Mouse (Mus musculus) intestine, embryonic 16.5 days (tissue): ENCODE data around the gene Plekhh1. TPM values are rescaled to one million over a fixed set of nuclear protein-coding genes. Genes with fewer than 3 reads are reported as not detected.
A peak's percentile ranks its signal among the peaks of the same experiment; 100 is the strongest.

Experiments used
- ATAC-seq: fragments of 200-750 bp; cut with Nextera tagmentation; 2 replicates; pipeline ENCODE4 v1.8.0; 2017; ENCODE audit warnings: moderate TSS enrichment, moderate library complexity
- H3K27ac ChIP-seq: fragments of 300-500 bp; sonication (generic); 2 replicates; pipeline ENCODE4 v1.5.1; 2014; ENCODE audit warnings: mild to moderate bottlenecking, low read length
- H3K27me3 ChIP-seq: fragments of 300-500 bp; sonication (generic); replicated peaks from 2 replicates; pipeline ENCODE4 v1.6.1; 2014; ENCODE audit warnings: low read length, control low read depth, mixed read lengths; ENCODE audit not compliant: control insufficient read depth, insufficient read depth
- H3K36me3 ChIP-seq: fragments of 300-500 bp; sonication (generic); 2 replicates; pipeline ENCODE4 v1.6.1; 2014; ENCODE audit warnings: low read length, control low read depth; ENCODE audit not compliant: control insufficient read depth, insufficient read depth
- H3K4me1 ChIP-seq: fragments of 300-500 bp; sonication (generic); 2 replicates; pipeline ENCODE4 v1.6.1; 2014; ENCODE audit warnings: low read length, control low read depth, mixed read lengths; ENCODE audit not compliant: control insufficient read depth, insufficient read depth
- H3K4me2 ChIP-seq: fragments of 300-500 bp; sonication (generic); 2 replicates; pipeline ENCODE4 v1.6.1; 2014; ENCODE audit warnings: low read depth, low read length, control low read depth
- H3K4me3 ChIP-seq: fragments of 300-500 bp; sonication (generic); 2 replicates; pipeline ENCODE4 v1.5.1; 2014; ENCODE audit warnings: mild to moderate bottlenecking, low read length
- H3K9ac ChIP-seq: fragments of 300-500 bp; sonication (generic); 2 replicates; pipeline ENCODE4 v1.6.1; 2014; ENCODE audit warnings: low read depth, low read length
- H3K9me3 ChIP-seq: fragments of 300-500 bp; sonication (generic); 2 replicates; pipeline ENCODE4 v1.6.1; 2016; ENCODE audit warnings: low read length, control low read depth; ENCODE audit not compliant: control insufficient read depth
- WGBS: fragments of 180-500 bp; shearing (Covaris S2); extraction: QIAGEN DNeasy Blood & Tissue Kit; methylation state at CpG from one replicate; pipeline ENCODE4 v1.1.7; 2014; 5-methylcytosine and 5-hydroxymethylcytosine counted together
- polyA plus RNA-seq: library from polyadenylated mRNA; unstranded; fragments of >200 nt; fragmentation: Nextera tagmentation; extraction: Ambion mirVana; gene quantifications from 2 replicates; pipeline ENCODE4 v1.2.1, GENCODE M21; 2015

The Plekhh1 gene
- polyA plus RNA-seq, 1 experiment from 2014 or later = 7.5 TPM

DNA sequence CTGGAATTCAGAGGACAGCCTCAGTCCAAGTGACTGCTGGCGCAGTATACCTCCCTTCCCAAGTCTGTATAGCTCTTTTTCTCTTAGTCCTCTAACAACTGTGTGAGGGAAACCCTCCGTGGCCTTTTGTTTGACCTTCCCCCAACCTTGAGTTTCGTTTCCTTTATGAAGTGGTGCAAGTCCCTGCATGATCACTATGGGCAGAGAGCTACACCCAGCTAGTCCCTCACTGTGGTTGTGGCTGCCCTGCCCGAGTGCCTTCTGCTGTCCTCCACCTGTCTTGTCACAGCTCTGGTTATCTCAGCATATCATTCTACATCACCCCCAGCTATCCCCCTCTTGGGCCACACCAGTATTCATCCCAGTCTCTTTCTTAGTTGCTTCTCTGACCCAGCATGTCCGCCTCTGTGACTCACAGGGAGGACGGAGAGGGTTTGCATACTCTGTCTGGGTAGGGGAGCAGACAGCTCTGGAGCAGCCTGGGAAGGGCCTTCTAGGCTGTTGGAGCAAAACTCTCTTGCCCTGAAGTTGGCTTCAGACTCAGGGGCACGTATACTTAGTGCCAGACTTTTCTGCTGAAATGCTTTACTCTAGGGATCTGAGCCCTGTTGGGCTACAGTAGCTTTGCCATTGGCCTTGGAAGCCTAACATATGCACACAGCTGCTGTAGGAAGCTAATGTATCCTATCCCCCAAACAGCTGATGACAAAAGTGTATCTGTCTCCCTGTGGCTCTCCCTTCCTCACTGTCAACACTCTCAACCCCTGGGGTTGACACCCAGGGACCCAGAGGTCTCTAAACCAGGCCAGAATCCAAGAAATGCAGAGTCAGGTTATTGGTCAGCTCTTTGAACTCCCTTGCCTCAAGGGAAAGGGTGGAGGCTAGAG is 32.0 kb downstream of the Plekhh1 start:
- no peak overlapping the region for H3K4me3 ChIP-seq
- no peak overlapping the region for H3K4me2 ChIP-seq
- H3K27ac ChIP-seq = no peak overlapping the region
- H3K27me3 ChIP-seq = no peaks in the 10 kb centered on the region
- no peaks in the 10 kb centered on the region for H3K9me3 ChIP-seq
- no peaks in the 10 kb centered on the region for H3K36me3 ChIP-seq
- WGBS = 64% methylated on average over 7 of the region's 7 CpGs
- peak; percentile 44; the same call in 1 of the 2 replicates for ATAC-seq
- no peak overlapping the region for H3K9ac ChIP-seq
- peaks cover 5% of the 10 kb centered on the region; the same call in 1 of the 2 replicates for H3K4me1 ChIP-seq

DNA sequence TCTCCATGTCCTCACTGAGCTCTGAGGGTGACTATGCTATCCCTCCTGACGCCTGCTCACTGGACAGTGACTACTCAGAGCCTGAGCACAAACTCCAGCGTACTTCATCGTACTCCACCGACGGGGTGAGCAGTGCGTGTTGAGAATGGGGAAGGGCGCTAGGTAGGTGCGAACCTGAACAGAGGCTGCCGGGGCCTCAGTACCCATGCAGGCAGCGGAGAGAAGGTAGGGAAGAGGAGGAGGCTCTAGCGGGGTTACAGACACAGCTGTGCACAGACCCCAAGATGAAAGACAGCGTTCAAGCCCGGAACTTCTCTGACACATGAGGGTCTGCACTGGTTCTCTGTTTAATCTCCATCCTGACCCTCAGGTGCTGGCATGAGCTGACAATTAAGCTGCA is 35.5 kb downstream of the Plekhh1 start:
- Histone ChIP-seq H3K27me3 (no peaks in the 10 kb centered on the region), H3K36me3 (0 out of 2 replicates have a peak, but pooled peaks cover 5% of the 10 kb centered on the region), H3K4me2 (no peak overlapping the region), H3K9me3 (no peaks in the 10 kb centered on the region), H3K4me3 (no peak overlapping the region), H3K9ac (no peak overlapping the region), H3K27ac (no peak overlapping the region), H3K4me1 (peaks cover 5% of the 10 kb centered on the region; the same call in 1 of the 2 replicates)
- 93% methylated on average over 13 of the region's 13 CpGs for WGBS
- no peak for ATAC-seq

DNA sequence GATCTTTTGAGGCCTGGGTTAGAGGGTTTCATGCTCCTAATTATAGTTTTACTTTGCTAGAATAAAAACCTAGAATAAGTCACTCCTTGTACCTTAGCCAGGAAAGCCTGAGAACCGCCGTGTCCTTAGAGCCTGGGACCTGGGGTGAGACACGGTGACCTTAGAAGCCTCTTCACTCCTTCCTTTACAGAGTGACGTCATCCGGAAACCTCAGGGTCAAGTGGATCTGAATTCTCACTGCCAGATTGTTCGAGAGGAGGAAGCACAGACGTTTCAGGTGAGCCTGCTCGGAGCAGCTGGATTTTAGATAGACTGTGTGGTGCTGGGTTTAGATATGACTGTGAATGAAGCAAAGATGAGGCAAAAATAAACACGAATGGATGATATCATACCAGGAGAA is 37.5 kb downstream of the Plekhh1 start:
- Histone ChIP-seq H3K4me2 (no peak overlapping the region), H3K36me3 (0 out of 2 replicates have a peak, but pooled peaks cover 5% of the 10 kb centered on the region), H3K4me1 (no peaks in the 10 kb centered on the region), H3K27ac (no peak overlapping the region), H3K27me3 (no peaks in the 10 kb centered on the region), H3K9ac (no peak overlapping the region), H3K4me3 (no peak overlapping the region), H3K9me3 (no peaks in the 10 kb centered on the region)
- no peak for ATAC-seq
- WGBS = 82% methylated on average over 9 of the region's 9 CpGs

DNA sequence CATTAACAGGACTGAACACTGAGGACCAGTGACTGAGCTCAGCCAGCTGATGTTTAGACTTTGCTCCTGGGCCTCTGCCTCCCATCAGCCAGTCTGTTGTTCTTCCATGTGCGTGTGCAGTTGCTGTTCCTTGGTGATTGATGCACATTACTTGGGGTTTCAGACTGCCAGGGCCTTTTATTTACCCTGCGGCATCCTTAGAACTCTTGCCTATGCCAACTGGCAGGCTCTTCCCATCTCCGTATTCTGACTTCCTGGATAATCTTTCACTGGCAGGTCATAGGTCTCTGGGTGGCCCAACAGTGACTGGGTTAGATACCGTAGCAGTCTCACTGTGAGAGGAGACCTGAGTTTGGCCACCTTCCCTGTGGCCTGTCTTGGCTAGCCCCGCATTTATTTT is 38.6 kb downstream of the Plekhh1 start:
- H3K9ac ChIP-seq = no peak overlapping the region
- H3K4me3 ChIP-seq = no peak overlapping the region
- H3K27ac ChIP-seq = no peak overlapping the region
- H3K36me3 ChIP-seq = peaks cover 8% of the 10 kb centered on the region; the same call in 1 of the 2 replicates
- no peaks in the 10 kb centered on the region for H3K9me3 ChIP-seq
- no peak for ATAC-seq
- WGBS = 85% methylated on average over 5 of the region's 5 CpGs
- no peak overlapping the region for H3K4me2 ChIP-seq
- no peaks in the 10 kb centered on the region for H3K4me1 ChIP-seq
- no peaks in the 10 kb centered on the region for H3K27me3 ChIP-seq

DNA sequence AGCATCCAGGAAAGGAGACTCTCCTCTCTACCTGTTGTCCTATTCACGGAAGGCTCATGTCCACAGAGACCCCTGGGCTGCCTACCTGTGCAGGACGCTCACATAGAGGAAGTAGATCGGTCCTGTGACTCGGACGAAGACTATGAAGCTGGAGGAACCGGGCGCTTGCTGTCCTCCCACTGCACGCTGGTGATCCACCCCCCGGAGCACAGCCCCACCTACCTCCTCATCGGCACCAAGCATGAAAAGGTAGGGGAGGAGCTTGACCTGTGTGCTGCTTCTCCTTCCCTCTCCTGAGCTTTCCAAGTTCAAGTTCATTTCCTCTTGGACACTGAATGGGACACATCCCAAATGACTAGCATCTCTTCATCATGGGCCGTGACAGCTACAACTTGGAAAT is 39.3 kb downstream of the Plekhh1 start:
- Histone ChIP-seq H3K9ac (no peak overlapping the region), H3K27ac (no peak overlapping the region), H3K36me3 (peaks cover 13% of the 10 kb centered on the region; the same call in 1 of the 2 replicates), H3K9me3 (no peaks in the 10 kb centered on the region), H3K27me3 (no peaks in the 10 kb centered on the region), H3K4me2 (no peak overlapping the region), H3K4me1 (0 out of 2 replicates have a peak, but pooled peaks cover 1% of the 10 kb centered on the region), H3K4me3 (no peak overlapping the region)
- 92% methylated on average over 11 of the region's 11 CpGs for WGBS
- ATAC-seq = no peak

DNA sequence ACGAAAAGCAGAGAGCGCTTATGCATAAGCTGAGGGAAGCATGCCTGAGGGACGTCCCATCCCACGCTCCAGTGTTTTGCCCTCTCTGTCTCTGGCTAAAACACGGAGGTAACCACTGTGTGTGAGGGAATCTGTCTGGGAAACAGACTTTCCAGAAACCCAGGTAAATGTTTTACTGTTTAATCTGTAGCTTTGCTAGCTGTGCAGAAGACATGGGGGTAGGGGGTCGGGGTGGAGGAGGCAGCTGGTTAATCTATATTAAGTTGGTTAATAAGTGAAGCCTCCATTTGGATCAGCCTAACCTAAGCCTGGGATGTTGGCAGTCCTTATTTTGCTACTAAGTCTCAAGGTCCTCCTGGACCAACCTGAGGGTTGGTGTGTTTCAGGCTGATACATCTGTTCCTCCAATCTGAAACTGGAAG is 40.2 kb downstream of the Plekhh1 start:
- no peaks in the 10 kb centered on the region for H3K27me3 ChIP-seq
- no peak overlapping the region for H3K4me3 ChIP-seq
- no peak overlapping the region for H3K4me2 ChIP-seq
- WGBS = 83% methylated on average over 6 of the region's 6 CpGs
- H3K4me1 ChIP-seq = 0 out of 2 replicates have a peak, but pooled peaks cover 3% of the 10 kb centered on the region
- H3K9ac ChIP-seq = no peak overlapping the region
- no peaks in the 10 kb centered on the region for H3K9me3 ChIP-seq
- no peak for ATAC-seq
- H3K36me3 ChIP-seq = peaks cover 17% of the 10 kb centered on the region; the same call in 1 of the 2 replicates
- no peak overlapping the region for H3K27ac ChIP-seq

DNA sequence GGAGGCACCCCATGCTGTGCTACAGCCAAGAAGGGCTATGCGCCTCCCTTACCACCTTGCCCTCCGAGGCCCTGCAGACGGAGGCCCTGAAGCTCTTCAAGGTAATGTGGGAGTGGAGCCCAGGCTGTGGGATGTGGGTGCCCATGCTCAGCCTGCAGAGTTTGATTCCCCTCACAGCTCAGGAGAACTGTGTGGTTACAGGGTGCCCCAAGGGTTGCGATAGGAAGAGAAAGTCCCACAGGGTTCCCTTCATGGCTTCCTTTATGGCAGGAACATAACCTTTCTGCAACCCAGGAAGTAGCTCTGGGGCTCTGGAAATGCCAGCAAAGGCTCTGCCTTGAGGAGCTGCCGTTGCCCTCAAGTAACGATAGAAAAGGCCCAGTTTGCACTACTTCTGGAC is 41.0 kb downstream of the Plekhh1 start:
- H3K27me3 ChIP-seq = no peaks in the 10 kb centered on the region
- 81% methylated on average over 6 of the region's 6 CpGs for WGBS
- H3K36me3 ChIP-seq = peaks cover 17% of the 10 kb centered on the region; the same call in 1 of the 2 replicates
- H3K4me1 ChIP-seq = 0 out of 2 replicates have a peak, but pooled peaks cover 3% of the 10 kb centered on the region
- H3K4me2 ChIP-seq = no peak overlapping the region
- no peak overlapping the region for H3K9ac ChIP-seq
- no peaks in the 10 kb centered on the region for H3K9me3 ChIP-seq
- no peak overlapping the region for H3K4me3 ChIP-seq
- no peak overlapping the region for H3K27ac ChIP-seq
- no peak for ATAC-seq

DNA sequence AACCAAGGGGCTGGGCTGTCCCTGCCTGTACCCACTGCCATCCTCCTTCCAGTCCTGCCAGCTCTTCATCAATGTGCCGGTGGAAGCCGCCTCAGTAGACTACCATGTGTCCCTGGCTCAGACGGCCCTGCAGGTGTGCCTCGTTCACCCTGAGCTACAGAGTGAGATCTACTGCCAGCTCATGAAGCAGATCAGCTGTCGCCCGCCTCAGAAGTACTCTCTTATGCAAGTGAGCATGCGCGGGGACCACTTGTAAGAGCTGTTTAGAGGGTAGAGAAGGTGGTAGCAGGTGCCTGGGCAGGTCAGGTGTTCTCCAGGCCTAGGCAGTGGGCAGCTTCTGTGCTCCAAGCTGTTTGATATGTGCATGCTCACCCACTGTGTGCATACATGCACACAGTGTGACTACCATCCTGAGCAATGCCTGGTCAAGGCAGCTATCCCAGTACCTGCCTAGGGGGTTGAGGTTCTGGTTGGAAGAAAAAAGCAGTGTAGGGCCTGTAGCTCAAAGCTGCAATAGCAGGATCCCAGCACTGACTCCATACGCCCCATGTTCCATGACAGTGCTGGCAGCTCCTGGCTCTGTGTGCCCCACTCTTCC is 41.9 kb downstream of the Plekhh1 start:
- Histone ChIP-seq H3K4me3 (no peak overlapping the region), H3K9ac (no peak overlapping the region), H3K27me3 (no peaks in the 10 kb centered on the region), H3K4me2 (no peak overlapping the region), H3K4me1 (0 out of 2 replicates have a peak, but pooled peaks cover 3% of the 10 kb centered on the region), H3K9me3 (no peaks in the 10 kb centered on the region), H3K36me3 (peaks cover 23% of the 10 kb centered on the region), H3K27ac (no peak overlapping the region)
- ATAC-seq = no peak
- 86% methylated on average over 9 of the region's 9 CpGs for WGBS

DNA sequence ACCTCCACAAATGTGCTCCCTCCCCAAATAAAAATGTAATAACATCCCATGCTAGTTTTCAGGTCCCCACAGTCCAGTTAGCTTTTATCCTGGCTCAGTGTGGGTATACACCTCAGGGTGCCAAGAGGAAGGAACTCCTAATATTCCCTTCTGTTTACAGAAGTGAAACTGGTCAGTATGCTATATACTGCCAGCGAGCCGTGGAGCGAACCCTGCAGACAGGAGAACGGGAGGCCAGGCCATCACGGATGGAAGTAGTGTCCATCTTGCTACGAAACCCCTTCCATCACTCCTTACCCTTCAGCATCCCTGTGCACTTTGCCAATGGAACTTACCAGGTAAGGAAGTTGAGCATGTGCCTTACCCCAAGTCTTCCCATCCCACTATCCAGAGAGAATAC is 43.6 kb downstream of the Plekhh1 start:
- Histone ChIP-seq H3K4me2 (no peak overlapping the region), H3K9ac (no peak overlapping the region), H3K27ac (no peak overlapping the region), H3K4me1 (0 out of 2 replicates have a peak, but pooled peaks cover 3% of the 10 kb centered on the region), H3K4me3 (no peak overlapping the region), H3K9me3 (no peaks in the 10 kb centered on the region), H3K27me3 (no peaks in the 10 kb centered on the region), H3K36me3 (peaks cover 23% of the 10 kb centered on the region)
- WGBS = 90% methylated on average over 6 of the region's 6 CpGs
- ATAC-seq = no peak
